Mouse (Mus musculus): ENCODE data around the gene Fam13a. TPM values are rescaled to one million over a fixed set of nuclear protein-coding genes. Genes with fewer than 3 reads are reported as not detected.

The Fam13a gene
- 10 to 100 TPM; 15.7 to 18.1 TPM for total RNA-seq (2021)

DNA sequence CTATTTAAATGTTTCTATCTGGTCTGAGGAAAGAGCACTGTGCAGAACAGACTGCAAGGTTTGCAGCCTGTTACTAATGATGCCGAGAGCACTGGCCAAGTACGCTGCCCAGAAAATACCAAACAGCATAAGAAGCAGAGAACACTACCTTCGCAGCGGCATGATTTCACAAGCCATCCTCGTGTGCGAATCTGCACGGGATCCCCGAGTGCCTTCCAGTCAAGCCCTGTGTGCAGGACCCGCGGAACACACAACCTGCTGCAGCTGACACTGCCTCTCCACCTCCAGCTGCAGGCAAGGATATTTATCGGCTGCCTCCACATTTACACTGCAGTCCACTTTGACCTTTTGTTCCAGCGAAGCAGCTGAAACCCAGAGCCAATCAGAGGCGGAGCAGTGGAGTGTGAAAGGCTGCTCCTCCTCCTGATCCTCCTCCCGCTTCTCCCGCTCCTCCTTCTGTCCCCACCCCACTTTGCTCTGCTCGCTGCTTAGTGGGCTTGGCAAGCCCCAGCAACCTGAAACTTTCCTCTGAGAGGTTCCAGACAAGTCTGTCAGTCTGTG is at the start of gene Fam13a:
Fam13a (minus strand) TSS at position 386 of the 561 bp plus-strand sequence.
- DNase-seq, result peak; percentile 81 to 84

- DNase-seq, result no peak
Observed at GRCm38 (mm10) chr6:59072096-59073060, 48.0 kb upstream of the Fam13a start.

DNA sequence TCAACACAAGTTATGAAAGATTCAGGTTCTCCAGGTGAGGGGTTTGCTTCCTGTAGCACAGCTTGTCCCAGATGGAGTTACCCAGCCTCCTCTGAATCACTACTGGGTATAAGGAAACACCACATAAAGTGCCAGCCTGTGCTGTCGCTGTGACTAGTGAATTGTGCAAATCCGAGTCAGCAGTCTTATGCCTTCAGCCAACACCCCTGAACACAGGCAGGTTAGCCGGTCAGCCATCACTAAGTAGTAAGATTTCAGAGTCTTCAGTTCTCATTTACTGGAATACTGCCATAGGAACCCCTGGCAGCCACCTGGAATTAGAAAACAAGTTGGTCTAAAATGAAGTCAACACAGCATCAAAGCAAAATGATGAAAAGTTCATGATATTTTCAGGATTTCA is 47.3 kb upstream of the Fam13a start:
- DNase-seq, result no peak

DNA sequence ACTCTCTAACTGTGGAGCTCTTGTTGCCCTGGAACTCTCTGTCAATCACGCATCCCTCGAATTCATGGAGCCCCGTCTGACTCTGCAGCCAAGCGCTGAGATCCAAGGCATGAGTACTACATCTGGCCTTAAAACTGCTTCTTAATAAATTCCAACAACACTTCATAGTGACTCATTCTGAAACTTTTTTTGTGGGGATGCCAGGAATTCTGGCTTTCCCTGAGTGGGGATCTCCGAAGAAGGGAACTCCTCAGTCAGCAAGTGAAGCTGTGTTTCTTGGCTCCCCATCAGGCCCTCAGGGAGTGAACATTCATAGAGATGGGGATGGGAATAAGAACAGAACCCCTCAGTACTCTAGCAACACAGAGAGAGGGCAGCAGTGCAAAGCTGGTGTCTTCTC is 43.8 kb upstream of the Fam13a start:
- DNase-seq, result no peak

GRCm38 (mm10) chr6:59064440-59064839 is 40.1 kb upstream of the Fam13a start:
- DNase-seq, result no peak

DNA sequence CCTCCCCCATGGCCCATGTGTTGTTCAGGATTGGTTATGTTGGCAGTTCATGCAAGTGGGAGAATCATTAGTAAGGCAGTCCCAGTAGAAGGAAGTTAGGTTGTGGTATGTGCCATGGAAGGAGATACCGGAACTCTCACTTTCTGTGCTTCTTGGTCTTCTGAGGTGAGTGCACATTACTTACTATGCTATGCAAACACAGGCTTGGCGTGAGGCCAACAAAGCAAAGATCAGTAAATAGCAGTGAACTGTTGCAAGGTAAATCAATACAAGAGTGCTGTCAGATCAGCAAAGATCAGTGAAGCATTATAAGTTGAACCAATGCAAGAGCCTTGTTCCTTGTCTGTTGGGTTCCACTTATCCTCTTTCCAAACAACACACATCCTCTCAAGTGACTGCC is 28.9 kb upstream of the Fam13a start:
- no peak for DNase-seq

DNA sequence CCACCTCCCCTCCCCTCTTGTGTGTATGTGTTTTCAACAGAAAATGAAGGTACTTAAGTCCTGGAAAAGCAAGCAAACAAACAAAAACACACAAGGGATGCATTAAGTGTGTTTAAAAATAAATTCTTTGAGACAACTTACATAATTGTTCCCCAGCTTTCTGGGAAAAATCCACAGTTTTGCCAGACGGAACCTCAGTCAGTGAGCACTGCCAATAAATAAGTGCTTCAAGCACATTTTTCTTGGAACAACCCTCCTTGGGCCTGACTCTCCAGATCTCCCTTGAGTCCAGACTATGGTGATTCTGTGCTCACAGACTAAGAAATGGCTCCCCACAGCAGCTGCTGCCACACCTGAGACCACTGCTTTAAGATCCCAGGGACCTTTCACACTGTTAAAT is 15.4 kb upstream of the Fam13a start:
- DNase-seq, result no peak

DNA sequence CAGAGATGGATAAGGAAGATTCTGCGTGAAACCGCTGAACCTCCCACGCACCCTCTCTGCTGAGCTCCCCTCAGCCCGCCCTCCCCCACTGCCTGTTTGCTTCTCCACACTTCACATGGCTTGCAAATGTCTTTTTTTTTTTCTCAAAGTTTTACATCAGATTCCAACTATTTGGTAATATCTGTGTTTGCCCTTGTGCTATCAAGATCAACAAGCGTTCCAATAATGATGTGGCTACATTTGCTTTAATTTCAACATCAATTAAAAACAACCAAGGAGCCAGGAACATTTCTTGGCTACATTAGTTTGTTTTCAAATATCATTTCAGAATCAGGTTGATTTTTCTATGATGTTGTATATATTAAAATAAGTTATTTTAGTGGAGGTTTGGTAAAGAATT is 8.4 kb upstream of the Fam13a start:
- no peak for DNase-seq

DNA sequence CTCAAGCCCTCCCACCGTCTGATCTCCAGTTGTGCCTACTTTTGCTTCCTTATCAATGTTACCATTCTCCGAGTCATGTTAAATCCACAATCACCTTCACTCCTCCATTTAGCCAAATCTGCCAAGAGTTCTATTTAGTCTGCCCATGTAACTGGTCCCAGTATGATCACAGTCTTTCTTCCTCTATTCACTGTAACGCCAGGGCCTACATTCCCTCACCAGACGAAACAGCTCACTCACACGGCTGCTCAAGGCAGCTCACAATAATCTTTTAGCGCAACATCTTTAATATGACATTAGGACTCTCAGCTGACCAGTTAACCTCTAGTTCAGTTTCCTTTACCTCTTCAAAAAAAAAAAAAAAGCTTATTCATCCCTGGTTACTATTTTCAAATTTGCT is 7.2 kb upstream of the Fam13a start:
- no peak for DNase-seq

GRCm38 (mm10) chr6:59030667-59031066 is 6.3 kb upstream of the Fam13a start:
- no peak for DNase-seq

DNA sequence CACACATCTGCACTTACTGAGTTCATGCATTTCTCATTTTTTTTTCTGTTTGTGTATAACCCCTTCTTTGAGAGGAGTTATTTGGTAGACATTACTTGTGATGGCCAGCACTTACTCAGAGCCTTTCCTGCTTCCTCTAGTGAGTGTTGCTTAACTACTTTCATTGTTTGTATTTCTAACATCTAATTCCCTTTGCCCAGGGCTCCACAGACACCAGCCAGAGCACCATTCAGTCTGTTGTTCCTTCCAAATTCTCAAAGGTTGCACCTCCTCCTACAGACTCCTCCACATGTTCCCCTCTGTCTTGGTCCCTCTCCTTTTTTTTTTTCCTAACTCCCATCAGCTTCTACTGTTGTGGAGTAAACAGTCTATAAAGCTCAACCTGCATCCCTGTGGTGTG is 5.7 kb upstream of the Fam13a start:
- no peak for DNase-seq

- DNase-seq, result no peak
Observed at GRCm38 (mm10) chr6:59028871-59029270, 4.5 kb upstream of the Fam13a start.

- DNase-seq, result no peak
Observed at GRCm38 (mm10) chr6:59024806-59025205, 457 bp upstream of the Fam13a start.

GRCm38 (mm10) chr6:59023455-59024163 is 740 bp downstream of the Fam13a start:
- DNase-seq, result no peak

GRCm38 (mm10) chr6:59022621-59023020 is 1.7 kb downstream of the Fam13a start:
- DNase-seq, result no peak

- DNase-seq, result no peak
Observed at GRCm38 (mm10) chr6:59020346-59020745, 4.0 kb downstream of the Fam13a start.

GRCm38 (mm10) chr6:59019847-59020246 is 4.5 kb downstream of the Fam13a start:
- DNase-seq, result no peak

- no peak for DNase-seq
Observed at GRCm38 (mm10) chr6:59016336-59016832, 8.0 kb downstream of the Fam13a start.

DNA sequence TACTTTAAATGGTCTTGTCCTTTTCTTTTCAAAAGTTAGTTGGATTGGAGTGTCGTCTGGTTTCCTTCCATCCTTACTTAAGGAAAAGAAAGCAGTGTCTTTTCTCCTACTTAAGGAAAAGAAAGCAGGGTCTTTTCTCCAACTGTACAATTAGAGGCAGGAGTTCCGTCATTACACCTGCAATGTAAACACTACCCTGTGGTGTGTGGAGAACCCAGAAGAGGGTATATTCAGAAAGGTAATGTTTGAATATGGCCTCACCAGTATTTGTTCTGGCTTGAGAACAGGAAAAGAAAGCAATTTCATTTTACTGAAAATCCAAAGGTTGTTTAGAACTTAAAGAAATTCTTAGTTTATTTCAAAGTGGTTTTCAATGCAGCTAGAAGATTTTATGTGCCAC is 9.6 kb downstream of the Fam13a start:
- DNase-seq, result no peak

- DNase-seq, result no peak
Observed at GRCm38 (mm10) chr6:59014088-59014759, 10.1 kb downstream of the Fam13a start.

DNA sequence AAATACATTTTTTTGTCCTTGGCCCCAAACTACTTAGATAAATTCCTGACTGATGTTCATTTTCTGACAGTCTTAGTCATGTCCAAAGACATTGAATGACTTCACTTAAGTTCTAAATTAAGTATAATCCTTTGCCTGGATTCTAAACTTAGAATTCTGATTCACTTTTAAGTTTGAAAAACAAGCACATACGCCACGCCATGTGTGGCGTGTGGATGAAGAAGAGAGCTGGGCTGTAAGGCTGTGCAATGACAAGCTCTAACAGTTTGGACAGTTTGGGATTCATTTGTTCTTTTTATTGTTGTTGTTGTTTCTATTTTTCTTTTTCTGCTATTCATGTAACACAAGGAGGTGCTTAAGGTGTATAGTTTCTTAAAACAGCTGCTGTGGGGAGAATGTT is 13.6 kb downstream of the Fam13a start:
- DNase-seq, result no peak

DNA sequence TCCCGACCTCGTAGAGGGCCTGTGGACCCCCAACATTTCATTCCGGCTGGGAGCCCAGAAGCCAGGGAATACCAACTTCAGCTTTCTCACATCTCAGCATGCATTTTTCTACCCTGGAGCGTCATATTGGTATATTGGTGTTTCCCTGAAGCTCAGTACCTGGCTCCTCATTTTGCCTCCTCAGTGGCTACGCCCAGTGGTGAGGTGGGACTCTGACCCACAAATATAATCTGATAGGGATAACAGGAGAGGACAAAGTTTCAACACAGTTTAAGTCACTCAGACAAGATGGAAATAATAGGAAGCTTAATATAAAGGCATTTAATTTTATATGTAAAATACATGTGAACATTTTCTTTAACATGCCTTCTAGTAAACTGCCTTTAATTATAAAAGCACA is 19.7 kb downstream of the Fam13a start:
- no peak for DNase-seq

GRCm38 (mm10) chr6:58999044-58999453 is 25.3 kb downstream of the Fam13a start:
- DNase-seq, result no peak
